Mouse (Mus musculus) small intestine, adult 2 months (tissue): ENCODE measurements around the gene Mllt1. TPM values are rescaled to one million over a fixed set of nuclear protein-coding genes. Genes with fewer than 3 reads are reported as not detected.

ENCODE experiments used
- H3K27ac ChIP-seq: fragments of 200-500 bp; 2 replicates; pipeline ENCODE4 v1.5.1; 2012; ENCODE audit warnings: low read depth, low read length, control low read depth, inconsistent platforms; ENCODE audit not compliant: insufficient read depth
- H3K27me3 ChIP-seq: fragments of 200-500 bp; 2 replicates; pipeline ENCODE4 v1.6.1; 2012; ENCODE audit warnings: mild to moderate bottlenecking, moderate library complexity, low read length, inconsistent platforms; ENCODE audit not compliant: control insufficient read depth, insufficient read depth
- H3K36me3 ChIP-seq: fragments of 200-500 bp; 2 replicates; pipeline ENCODE4 v1.6.1; 2012; ENCODE audit warnings: mild to moderate bottlenecking, low read length, control low read depth, inconsistent platforms; ENCODE audit not compliant: control insufficient read depth, insufficient read depth
- H3K4me1 ChIP-seq: fragments of 200-500 bp; 2 replicates; pipeline ENCODE4 v1.6.1; 2012; ENCODE audit warnings: low read length, inconsistent platforms, mixed read lengths; ENCODE audit not compliant: control insufficient read depth, insufficient read depth, insufficient read length
- H3K4me3 ChIP-seq: fragments of 200-500 bp; 2 replicates; pipeline ENCODE4 v1.5.1; 2012; ENCODE audit warnings: low read depth, mild to moderate bottlenecking, control low read depth, inconsistent platforms, low read length, moderate library complexity
- CTCF ChIP-seq: fragments of 200-500 bp; IDR thresholded peaks from 2 replicates; pipeline ENCODE4 v1.5.1; 2012; ENCODE audit warnings: low read depth, mild to moderate bottlenecking, control low read depth, inconsistent platforms, low read length, moderate library complexity, mixed read lengths; ENCODE audit not compliant: insufficient replicate concordance, insufficient read length; ENCODE audit errors: extremely low read depth
- POLR2A ChIP-seq: fragments of 200-500 bp; IDR thresholded peaks from 2 replicates; pipeline ENCODE4 v1.6.1; 2012; ENCODE audit warnings: low read depth, mild to moderate bottlenecking, control low read depth, inconsistent platforms, low read length, moderate library complexity
- WGBS: fragments of 180-500 bp; shearing (Covaris S2); methylation state at CpG from one replicate; pipeline ENCODE4 v1.1.7; 2018; 5-methylcytosine and 5-hydroxymethylcytosine counted together
- polyA plus RNA-seq: library from polyadenylated mRNA; depleted of rRNA; stranded (reverse); fragments of >200 nt; gene quantifications from 2 replicates; pipeline ENCODE4 v1.2.3, GENCODE M21; 2012

The Mllt1 gene
- polyA plus RNA-seq, 1 experiment = 46.3 TPM

DNA sequence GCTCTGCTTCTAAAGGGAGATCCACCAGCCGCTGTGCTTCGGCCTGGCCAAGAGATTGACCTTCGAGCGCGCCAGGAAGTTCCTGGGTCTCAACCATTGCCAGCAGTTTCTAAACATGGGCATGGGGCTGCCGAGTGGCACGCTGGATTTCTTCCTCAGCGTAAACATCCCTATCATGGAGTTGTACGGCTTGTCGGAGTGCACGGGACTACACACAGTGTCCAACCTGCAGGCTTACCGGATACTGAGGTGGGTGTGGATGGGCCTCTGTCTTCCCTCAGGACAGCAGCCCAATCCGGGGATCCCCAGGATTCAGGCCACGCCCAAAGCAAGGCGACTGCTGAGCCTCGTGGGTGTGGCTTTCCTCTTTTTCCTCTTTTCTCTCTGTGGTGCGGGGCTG, 51.6 kb downstream of the Mllt1 start:
- H3K4me3 ChIP-seq = peak overlapping the region; percentile 53
- no peaks in the 10 kb centered on the region for H3K27me3 ChIP-seq
- 14% methylated on average over 17 of the region's 17 CpGs for WGBS
- H3K36me3 ChIP-seq = no peaks in the 10 kb centered on the region
- TF ChIP-seq CTCF (no peak), POLR2A (no peak)
- H3K27ac ChIP-seq = no peak overlapping the region
- peaks cover 9% of the 10 kb centered on the region for H3K4me1 ChIP-seq

- no peak overlapping the region for H3K27ac ChIP-seq
- TF ChIP-seq CTCF = no peak
- no peaks in the 10 kb centered on the region for H3K36me3 ChIP-seq
- H3K27me3 ChIP-seq = no peaks in the 10 kb centered on the region
- 87% methylated on average over 19 of the region's 19 CpGs for WGBS
- H3K4me1 ChIP-seq = no peaks in the 10 kb centered on the region
- no peak overlapping the region for H3K4me3 ChIP-seq
Observed at GRCm38 (mm10) chr17:56877426-56877825, 57.8 kb downstream of the Mllt1 start.

- 53% methylated on average over 8 of the region's 8 CpGs for WGBS
- TF ChIP-seq POLR2A (no peak), CTCF (no peak)
- H3K4me1 ChIP-seq = no peaks in the 10 kb centered on the region
- no peak overlapping the region for H3K4me3 ChIP-seq
- no peaks in the 10 kb centered on the region for H3K27me3 ChIP-seq
- H3K36me3 ChIP-seq = no peaks in the 10 kb centered on the region
- H3K27ac ChIP-seq = no peak overlapping the region
Observed at GRCm38 (mm10) chr17:56876981-56877380, 58.2 kb downstream of the Mllt1 start.

DNA sequence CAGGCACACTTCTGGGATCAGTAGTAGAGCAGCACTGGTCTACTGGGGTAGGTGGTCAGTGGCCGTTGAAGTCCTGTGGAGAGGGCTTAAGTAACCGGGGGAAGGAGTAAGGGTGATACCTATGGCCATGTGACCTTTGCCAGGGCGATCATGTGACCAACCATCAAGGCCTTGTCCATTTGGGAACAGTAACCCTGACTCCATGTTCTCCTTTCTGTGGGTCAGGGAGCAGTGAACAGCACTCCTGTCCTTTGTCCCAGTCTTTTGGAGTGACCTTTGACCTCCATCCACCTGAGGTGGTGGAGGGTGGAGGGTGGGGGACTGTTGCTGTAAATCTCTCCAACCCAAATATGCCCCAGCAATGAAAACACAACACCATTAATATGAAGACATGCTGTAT, 58.8 kb downstream of the Mllt1 start:
- Histone ChIP-seq H3K27me3 (no peaks in the 10 kb centered on the region), H3K4me1 (no peaks in the 10 kb centered on the region), H3K27ac (no peak overlapping the region), H3K36me3 (no peaks in the 10 kb centered on the region), H3K4me3 (no peak overlapping the region)
- TF ChIP-seq POLR2A (no peak), CTCF (no peak)
- 81% methylated on average over 3 of the region's 3 CpGs for WGBS

DNA sequence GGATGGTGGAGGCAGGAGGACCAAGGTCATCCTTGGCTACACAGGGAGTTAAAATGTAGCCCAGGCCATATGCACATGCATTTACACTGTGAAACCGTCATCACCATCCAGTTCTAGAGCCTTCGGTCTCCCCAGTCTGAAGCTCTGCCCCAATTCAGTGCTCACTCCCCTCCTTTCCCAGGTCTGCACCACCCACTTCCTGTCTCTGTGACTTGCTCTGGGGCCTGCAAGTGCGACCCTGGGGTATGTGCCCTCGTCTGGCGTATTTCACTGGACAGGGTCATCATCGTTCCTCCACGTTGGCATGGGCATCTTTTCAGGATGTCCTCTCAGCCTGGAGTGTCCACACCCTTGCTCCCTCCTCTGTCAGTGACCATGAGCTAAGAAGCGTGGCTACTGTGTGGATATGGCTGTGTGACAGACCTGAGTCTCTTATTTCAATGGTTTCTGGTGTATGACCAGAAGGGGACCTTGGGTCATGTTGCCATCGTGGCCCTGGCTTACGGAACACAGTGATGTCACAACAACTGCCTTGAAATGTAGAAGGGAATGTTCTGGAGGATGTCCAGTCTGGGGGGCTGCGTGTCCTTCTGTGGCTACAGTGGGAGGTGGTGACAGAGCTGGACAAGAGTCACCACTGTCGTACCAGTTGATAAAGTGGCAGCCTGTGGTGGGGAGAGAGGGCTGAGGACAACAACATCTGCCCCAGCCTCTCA, 60.1 kb downstream of the Mllt1 start, which contains the start of gene 1700061G19Rik:
Gene 1700061G19Rik (plus strand): TSS at position 542 of the 716 bp plus-strand sequence.
- no peak within 1 kb of the TSS for H3K27ac ChIP-seq
- H3K27me3 ChIP-seq = no peaks in the 10 kb centered on the region
- no peaks in the 10 kb centered on the region for H3K4me1 ChIP-seq
- H3K4me3 ChIP-seq = no peak within 1 kb of the TSS
- H3K36me3 ChIP-seq = no peaks in the 10 kb centered on the region
- 82% methylated on average over 12 of the region's 12 CpGs for whole genome bisulfite sequencing
- TF ChIP-seq POLR2A = no peak
- no peak for TF ChIP-seq CTCF

DNA sequence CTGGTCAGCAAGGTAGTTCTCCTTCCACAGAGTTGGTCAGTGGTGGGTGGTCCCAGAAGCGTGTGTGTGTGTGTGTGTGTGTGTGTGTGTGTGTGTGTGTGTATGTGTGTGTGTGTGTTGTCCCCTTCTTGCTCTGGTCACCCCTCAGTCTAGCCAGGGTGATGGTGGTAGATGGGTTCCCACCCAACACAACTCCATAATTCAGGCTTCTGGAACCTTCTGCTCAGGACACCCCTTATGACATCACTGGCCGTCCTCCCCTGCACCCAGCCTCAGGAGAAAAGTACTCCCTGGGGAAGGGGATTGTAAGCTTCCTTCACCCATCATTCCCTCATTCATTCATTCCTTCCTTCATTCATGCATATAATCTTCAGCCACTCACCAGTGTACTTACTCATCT, 61.0 kb downstream of the Mllt1 start, which contains the start of gene Acsbg2:
Gene Acsbg2 (minus strand): TSS at position 211 of the 400 bp plus-strand sequence.
- WGBS = 95% methylated on average over 1 of the region's 2 CpGs
- H3K36me3 ChIP-seq = no peaks in the 10 kb centered on the region
- H3K27me3 ChIP-seq = no peaks in the 10 kb centered on the region
- no peak within 1 kb of the TSS for H3K27ac ChIP-seq
- no peak within 1 kb of the TSS for H3K4me3 ChIP-seq
- TF ChIP-seq POLR2A = no peak
- no peak for TF ChIP-seq CTCF
- H3K4me1 ChIP-seq = no peaks in the 10 kb centered on the region

DNA sequence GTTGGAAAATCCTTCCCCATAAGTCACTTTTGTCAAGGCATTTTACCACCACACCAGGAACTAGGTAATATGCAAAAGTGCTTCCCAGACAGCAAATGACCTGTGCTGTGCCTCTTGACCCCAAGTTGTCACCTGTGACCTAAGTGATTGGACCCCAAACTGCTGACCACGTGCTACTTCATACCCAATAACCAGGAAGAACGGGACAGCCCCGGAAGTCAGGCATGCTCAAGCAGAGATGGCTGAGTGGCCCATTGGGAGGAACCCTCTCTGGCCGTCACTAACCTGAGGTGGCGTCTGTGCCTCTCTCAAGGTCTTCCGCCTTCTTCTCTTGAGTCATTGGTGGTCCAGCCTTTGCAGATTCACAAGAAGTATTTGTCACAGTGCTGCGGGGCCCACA, 62.7 kb downstream of the Mllt1 start:
- no peak overlapping the region for H3K27ac ChIP-seq
- WGBS = 70% methylated on average over 7 of the region's 7 CpGs
- H3K36me3 ChIP-seq = no peaks in the 10 kb centered on the region
- H3K27me3 ChIP-seq = no peaks in the 10 kb centered on the region
- no peak overlapping the region for H3K4me3 ChIP-seq
- no peaks in the 10 kb centered on the region for H3K4me1 ChIP-seq
- TF ChIP-seq CTCF (no peak), POLR2A (no peak)
